Mouse (Mus musculus): ENCODE measurements at regions not wholly inside any gene's neighbourhood (a gene's known extent, or its start where the extent isn't known, plus 50 kb on each side); places are given as distances from the start of the nearest gene placed in this dataset.
"Not testable (repeated sequence)": the region's sequence is repeated elsewhere in the genome, so short reads cannot be mapped to it uniquely, and the experiment has no call there.

GRCm38 (mm10) chr14:53991390-53991789 is 262.5 kb downstream of the Dad1 start:
- DNase-seq = no peak

GRCm38 (mm10) chr14:53980771-53981170 is 273.1 kb downstream of the Dad1 start:
- DNase-seq = no peak

- DNase-seq = not testable (repeated sequence)
Measured at GRCm38 (mm10) chr14:53961426-53961825, 292.5 kb downstream of the Dad1 start.

- DNase-seq = no peak
Measured at GRCm38 (mm10) chr14:53960779-53961178, 293.1 kb downstream of the Dad1 start.

GRCm38 (mm10) chr14:53935791-53936231 is 318.1 kb downstream of the Dad1 start:
- peak; percentile 83 to 86 for DNase-seq

GRCm38 (mm10) chr14:53935336-53935735 is 318.6 kb downstream of the Dad1 start:
- DNase-seq = peak; percentile 77 to 78

GRCm38 (mm10) chr14:53910871-53911270 is 343.0 kb downstream of the Dad1 start:
- DNase-seq = no peak

GRCm38 (mm10) chr14:53904578-53904977 is 349.3 kb downstream of the Dad1 start:
- no peak for DNase-seq

GRCm38 (mm10) chr14:53901103-53901502 is 352.8 kb downstream of the Dad1 start:
- DNase-seq = no peak

GRCm38 (mm10) chr14:53881304-53881703 is 372.6 kb downstream of the Dad1 start:
- no peak for DNase-seq

GRCm38 (mm10) chr14:53876581-53876980 is 377.3 kb downstream of the Dad1 start:
- DNase-seq = no peak

- DNase-seq = no peak
Measured at GRCm38 (mm10) chr14:53875736-53876135, 378.2 kb downstream of the Dad1 start.

GRCm38 (mm10) chr14:53847049-53847448 is 406.9 kb downstream of the Dad1 start:
- DNase-seq = no peak

- no peak for DNase-seq
Measured at GRCm38 (mm10) chr14:53845646-53846045, 408.3 kb downstream of the Dad1 start.

GRCm38 (mm10) chr14:53832553-53832952 is 421.4 kb downstream of the Dad1 start:
- DNase-seq = no peak

GRCm38 (mm10) chr14:53831651-53832050 is 422.3 kb downstream of the Dad1 start:
- no peak for DNase-seq

GRCm38 (mm10) chr14:53830717-53831116 is 423.2 kb downstream of the Dad1 start:
- DNase-seq = no peak

- DNase-seq = no peak
Measured at GRCm38 (mm10) chr14:53826782-53827181, 427.1 kb downstream of the Dad1 start.

GRCm38 (mm10) chr14:53806231-53806630 is 447.7 kb downstream of the Dad1 start:
- peak in 1 of 2 experiments; percentile 62 for DNase-seq

GRCm38 (mm10) chr14:53803698-53804620 is 449.9 kb downstream of the Dad1 start:
- DNase-seq = peak in 1 of 2 experiments; percentile 65

GRCm38 (mm10) chr14:53802547-53802946 is 451.4 kb downstream of the Dad1 start:
- no peak for DNase-seq

- no peak for DNase-seq
Measured at GRCm38 (mm10) chr14:53800508-53801136, 453.3 kb downstream of the Dad1 start.

- DNase-seq = peak in 1 of 2 experiments; percentile 24
Measured at GRCm38 (mm10) chr14:53795160-53795559, 458.7 kb downstream of the Dad1 start.

- DNase-seq = no peak
Measured at GRCm38 (mm10) chr14:53794527-53794926, 459.4 kb downstream of the Dad1 start.
